Mouse (Mus musculus): ENCODE data around the gene Cers6.

Cers6 gene

DNA sequence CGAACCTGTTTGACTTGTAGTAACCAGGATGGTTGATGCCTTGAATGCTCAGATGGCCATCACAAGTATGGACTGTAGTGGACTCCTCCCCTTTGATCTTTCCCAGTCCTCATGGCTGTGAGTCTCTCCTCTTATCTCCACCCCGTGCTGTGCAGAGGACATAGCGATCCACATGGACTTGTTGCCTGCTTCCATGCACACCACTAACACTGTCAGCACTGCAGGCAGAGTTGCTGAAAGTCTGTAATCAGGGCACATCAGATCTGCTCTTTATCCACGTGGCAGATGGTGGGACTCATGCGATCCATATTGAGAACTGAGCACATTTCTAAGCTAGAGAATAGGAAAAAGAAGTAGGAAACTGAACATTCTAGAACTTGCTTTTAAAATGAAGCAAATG lies 154.6 kb downstream of the Cers6 start:
- no peak for DNase-seq (ENCODE audit: low spot score)

DNA sequence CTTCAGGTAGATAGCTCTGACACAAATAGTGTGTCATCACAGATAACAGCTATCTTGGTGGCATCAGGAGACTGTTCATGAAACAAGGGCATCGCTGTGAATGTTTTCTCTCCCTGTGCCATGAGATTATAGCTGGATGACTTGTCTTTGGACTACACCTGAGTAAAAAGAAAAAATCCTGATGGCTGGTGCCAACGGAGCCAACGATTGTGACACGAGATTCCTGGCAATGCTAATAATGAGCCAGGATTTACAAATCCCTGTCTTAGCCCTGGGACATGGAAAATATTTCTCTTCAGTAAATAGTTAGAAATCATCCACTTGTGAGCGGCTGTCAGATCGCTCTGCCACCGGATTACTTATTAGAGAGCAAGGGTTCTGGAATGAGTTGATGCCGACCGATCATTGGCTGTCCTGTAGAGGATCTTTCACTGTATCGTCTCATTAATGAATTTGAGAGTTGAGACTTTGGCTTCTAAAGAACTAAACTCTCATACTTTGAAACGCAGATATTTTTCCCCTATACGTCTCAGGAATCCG lies 157.9 kb downstream of the Cers6 start:
- no peak for DNase-seq (ENCODE audit: low spot score)

DNA sequence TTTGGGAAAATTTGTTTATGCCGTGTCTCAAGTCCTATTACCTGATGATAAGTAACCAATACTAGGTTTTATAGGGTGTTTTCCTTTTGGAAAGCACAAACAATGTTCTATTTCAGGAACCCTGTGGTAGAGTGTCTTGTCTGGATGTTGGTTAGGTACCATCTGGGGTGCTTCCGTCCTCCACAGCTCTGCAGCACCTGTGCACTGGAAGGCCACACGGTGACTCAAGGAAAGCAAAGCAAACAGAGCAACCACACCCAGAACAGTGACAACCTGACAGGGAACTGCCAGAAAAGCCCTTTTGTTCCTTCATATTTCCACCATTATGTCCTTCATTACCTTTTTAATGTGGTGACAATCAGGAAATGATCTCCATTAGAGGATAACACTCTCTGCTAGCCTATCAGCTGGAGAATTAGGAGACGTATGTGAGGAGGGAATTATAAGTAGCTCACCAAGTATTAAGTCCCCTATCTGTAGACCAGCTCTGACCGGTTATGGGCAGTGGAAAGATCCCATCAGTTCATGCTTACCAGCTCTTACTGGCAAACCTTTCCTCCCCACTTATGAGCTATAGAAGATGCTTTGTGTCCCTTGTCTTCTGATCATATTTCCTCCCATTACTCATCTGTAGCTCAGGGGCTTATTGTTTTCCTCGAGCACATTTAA lies 158.7 kb downstream of the Cers6 start:
- DNase-seq (ENCODE audit: low spot score), result no peak

GRCm38 (mm10) chr2:69020636-69021310 lies 159.5 kb downstream of the Cers6 start:
- DNase-seq (ENCODE audit: low spot score), result no peak

DNA sequence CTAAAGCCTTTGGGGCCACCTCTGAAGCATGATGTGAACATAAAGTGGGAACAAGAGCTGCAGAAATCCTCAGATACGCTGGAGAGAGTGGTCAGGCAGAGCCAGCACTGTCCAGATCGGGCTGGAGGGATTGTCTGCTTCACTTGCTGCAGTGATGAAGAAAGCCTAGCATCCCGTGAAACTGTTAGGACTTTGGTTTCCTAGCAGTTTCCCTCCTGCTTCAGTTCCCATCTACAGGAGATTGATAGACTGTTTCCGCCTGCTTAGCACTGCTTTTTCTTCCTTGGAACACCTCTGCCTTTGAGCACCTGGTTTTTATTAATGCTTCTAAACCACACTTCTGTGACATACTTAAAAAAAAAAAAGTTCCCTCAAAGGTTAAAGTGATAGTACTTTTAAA lies 160.3 kb downstream of the Cers6 start:
- DNase-seq (ENCODE audit: low spot score), result no peak

- DNase-seq (ENCODE audit: low spot score), result no peak
Observed at GRCm38 (mm10) chr2:69024856-69025255, 163.6 kb downstream of the Cers6 start.

DNA sequence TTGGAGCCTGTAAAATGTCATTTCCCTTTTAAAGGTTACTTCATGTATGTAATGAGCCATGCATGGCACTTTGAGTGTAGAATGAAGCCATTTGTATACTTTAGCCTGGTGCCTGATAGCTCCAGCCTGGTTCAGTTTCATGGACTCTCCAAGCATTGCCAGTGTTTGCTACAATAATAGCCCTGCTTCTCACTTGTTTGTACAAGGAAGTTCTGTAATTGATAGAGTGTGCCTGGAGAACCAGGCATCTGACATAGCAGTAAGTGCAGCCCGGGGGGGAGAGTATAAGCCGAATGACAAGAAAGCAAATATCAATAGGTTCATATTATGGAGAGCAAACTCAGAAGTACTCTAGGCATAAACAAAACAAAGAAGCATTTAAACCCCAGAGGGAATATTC lies 171.3 kb downstream of the Cers6 start:
- DNase-seq (ENCODE audit: low spot score), result no peak

DNA sequence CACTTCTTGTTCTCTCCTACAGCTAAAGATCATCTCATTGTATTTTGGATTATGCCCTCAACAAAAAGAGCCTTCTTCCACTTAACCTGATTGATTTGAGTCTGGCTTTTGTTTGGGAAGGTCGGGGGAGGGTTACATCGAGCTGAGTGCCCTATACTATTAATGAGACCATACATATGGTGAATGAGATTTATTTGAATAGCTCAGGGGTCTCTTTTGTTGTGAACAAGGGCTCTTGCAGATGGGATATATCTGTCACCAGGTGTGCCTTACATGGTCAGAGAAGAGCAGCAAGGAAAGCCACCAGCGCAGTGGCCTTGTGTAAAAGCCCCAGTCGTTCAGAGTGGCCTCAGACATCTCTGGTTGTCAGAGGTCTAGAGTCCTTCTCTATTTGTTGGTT lies 174.2 kb downstream of the Cers6 start:
- no peak for DNase-seq (ENCODE audit: low spot score)

DNA sequence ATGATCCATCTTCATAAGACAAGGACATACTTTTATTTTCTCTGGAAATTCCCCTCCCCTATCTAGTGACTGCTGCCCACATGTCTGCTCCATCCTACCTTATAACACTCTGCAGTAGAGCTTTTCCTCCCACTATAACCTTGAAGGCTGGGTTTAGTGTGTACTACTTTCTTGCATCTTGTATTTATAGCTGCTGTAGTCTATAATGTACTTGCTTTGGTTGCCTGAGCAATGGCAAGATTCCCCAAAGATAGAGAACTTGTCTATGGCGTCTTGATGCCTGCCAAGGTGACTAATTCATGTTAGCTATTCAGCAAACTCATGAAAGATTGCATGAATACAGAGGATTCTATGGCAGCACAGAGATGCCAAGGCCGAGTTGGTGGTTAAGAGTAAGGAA lies 176.1 kb downstream of the Cers6 start:
- DNase-seq (ENCODE audit: low spot score), result no peak

- no peak for DNase-seq (ENCODE audit: low spot score)
Observed at GRCm38 (mm10) chr2:69042327-69043106, 181.3 kb downstream of the Cers6 start.

- peak; percentile 46 for DNase-seq (ENCODE audit: low spot score)
Observed at GRCm38 (mm10) chr2:69043431-69044118, 182.3 kb downstream of the Cers6 start.

DNA sequence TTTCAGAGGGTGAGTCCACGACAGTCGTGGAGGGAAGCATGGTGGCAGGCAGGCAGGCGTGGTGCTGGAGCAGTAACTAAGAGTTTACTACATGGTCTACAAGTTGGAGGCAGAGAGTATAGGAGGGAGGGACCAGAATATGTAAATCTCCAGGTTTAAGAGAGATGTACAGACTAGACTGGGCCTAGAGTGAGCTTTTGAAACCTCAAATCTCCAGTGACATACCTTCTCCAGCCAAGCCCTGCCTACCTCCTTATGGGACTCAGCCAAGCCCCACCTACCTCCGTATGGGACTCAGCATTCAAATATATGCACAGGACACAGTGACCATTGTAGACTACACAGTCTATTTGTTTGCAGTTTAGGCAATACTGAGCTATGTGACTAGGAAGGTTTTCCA lies 184.7 kb downstream of the Cers6 start:
- no peak for DNase-seq (ENCODE audit: low spot score)

DNA sequence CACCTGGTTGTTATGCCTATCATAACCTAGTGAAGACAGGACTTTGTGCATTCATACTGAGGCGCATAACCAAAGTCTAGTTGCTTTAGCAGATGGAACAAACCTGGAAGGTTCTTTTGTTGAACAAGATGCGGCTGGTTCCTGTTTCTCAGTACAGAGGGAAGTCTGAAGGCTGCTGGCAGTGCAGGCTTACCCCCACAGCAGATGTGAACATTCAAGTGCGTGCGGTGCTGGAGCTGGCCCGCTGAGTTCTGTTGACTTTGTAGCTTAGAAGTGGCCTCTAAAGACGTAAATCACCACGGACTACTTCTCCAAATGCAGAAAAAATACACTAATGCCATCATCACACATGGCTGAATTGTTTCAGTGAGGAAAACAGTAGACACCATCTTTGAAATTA lies 186.1 kb downstream of the Cers6 start:
- DNase-seq (ENCODE audit: low spot score), result no peak

GRCm38 (mm10) chr2:69047805-69048204 lies 186.6 kb downstream of the Cers6 start:
- no peak for DNase-seq (ENCODE audit: low spot score)

DNA sequence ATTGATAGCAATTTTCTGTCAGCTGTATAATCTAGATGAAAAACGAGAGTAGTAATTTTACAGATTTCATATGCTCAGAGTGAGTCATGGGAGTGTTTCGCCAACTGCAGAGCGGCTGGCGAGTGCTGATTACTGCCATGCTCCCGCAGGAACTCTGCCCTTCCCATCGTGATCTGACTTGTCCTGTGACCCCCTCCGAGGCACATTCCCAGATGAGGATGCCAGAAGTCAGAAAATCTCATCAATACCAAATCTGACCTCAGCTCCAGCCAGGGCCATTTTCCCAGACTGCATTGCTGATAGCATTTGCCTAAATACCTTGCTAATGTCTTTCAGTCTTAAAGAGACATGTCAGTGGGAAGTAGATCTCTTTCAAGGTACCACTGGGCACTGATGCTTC lies 187.9 kb downstream of the Cers6 start:
- DNase-seq (ENCODE audit: low spot score), result no peak

- no peak for DNase-seq (ENCODE audit: low spot score)
Observed at GRCm38 (mm10) chr2:69050189-69050588, 188.9 kb downstream of the Cers6 start.

DNA sequence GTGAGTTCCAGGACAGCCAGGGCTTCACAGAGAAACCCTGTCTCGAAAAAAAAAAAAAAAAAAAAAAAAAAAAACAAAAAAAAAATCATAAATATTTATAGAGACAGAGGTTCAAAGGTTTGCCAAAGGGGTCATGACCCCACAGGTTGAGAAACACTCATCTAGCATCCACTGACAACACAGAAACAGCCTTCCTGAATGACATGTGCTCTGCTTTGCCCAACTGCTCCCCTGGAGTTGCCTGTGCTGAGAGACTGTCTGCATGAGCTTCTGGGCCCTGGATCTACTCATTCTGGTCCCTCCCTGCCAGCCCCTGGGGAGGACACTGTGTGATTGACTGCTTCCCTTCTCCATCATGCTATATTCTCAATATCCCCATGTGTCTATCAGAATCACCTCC lies 190.4 kb downstream of the Cers6 start:
- no peak for DNase-seq (ENCODE audit: low spot score)

GRCm38 (mm10) chr2:69053210-69053858 lies 192.1 kb downstream of the Cers6 start:
- peak; percentile 17 for DNase-seq (ENCODE audit: low spot score)

DNA sequence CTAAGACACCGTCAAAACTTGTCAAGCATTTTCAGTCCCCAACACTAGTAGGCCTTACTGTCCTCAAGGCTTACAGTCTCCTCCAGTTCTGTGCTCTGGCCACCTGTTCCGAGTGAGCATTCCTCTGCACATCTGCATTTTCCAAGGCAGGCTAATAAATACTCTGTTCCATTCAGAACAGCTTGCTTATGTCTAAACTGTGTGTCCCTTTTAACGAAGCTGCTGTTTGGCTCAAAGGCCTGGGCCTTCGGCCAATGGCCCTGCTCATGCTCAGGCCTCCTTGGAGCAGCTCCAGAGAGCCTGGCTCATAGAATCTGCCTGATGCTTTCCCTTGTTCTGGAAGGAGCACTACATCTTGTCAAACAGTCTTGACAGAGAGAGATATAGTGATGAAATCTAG lies 193.0 kb downstream of the Cers6 start:
- DNase-seq (ENCODE audit: low spot score), result no peak

- DNase-seq (ENCODE audit: low spot score), result no peak
Observed at GRCm38 (mm10) chr2:69055174-69055573, 193.9 kb downstream of the Cers6 start.

GRCm38 (mm10) chr2:69061313-69061712 lies 200.1 kb downstream of the Cers6 start:
- DNase-seq (ENCODE audit: low spot score), result no peak
